Mouse (Mus musculus): ENCODE results near the gene Nhsl1.
A peak's percentile ranks its signal among the peaks of the same experiment; 100 is the strongest.

The Nhsl1 gene

GRCm38 (mm10) chr10:18347231-18347630, 28.4 kb downstream of the Nhsl1 start:
- DNase-seq (ENCODE audit: low spot score) = no peak

GRCm38 (mm10) chr10:18350781-18351180, 32.0 kb downstream of the Nhsl1 start:
- DNase-seq (ENCODE audit: low spot score) = no peak

- DNase-seq (ENCODE audit: low spot score) = no peak
These were observed 34.2 kb downstream of the Nhsl1 start for GRCm38 (mm10) chr10:18352937-18353336.

- no peak for DNase-seq (ENCODE audit: low spot score)
These were observed 35.3 kb downstream of the Nhsl1 start for GRCm38 (mm10) chr10:18354103-18354502.

- no peak for DNase-seq (ENCODE audit: low spot score)
These were observed 37.7 kb downstream of the Nhsl1 start for GRCm38 (mm10) chr10:18356461-18356860.

- DNase-seq (ENCODE audit: low spot score) = no peak
These were observed 38.4 kb downstream of the Nhsl1 start for GRCm38 (mm10) chr10:18357212-18357611.

GRCm38 (mm10) chr10:18358461-18358860, 39.7 kb downstream of the Nhsl1 start:
- no peak for DNase-seq (ENCODE audit: low spot score)

GRCm38 (mm10) chr10:18360175-18360574, 41.4 kb downstream of the Nhsl1 start:
- no peak for DNase-seq (ENCODE audit: low spot score)

GRCm38 (mm10) chr10:18365432-18365831, 46.6 kb downstream of the Nhsl1 start:
- DNase-seq (ENCODE audit: low spot score) = no peak

- DNase-seq (ENCODE audit: low spot score) = no peak
These were observed 47.9 kb downstream of the Nhsl1 start for GRCm38 (mm10) chr10:18366697-18367096.

- DNase-seq (ENCODE audit: low spot score) = no peak
These were observed 49.3 kb downstream of the Nhsl1 start for GRCm38 (mm10) chr10:18368111-18368510.

GRCm38 (mm10) chr10:18370475-18371286, 51.9 kb downstream of the Nhsl1 start:
- DNase-seq (ENCODE audit: low spot score) = no peak

GRCm38 (mm10) chr10:18371866-18372265, 53.1 kb downstream of the Nhsl1 start:
- peak; percentile 58 for DNase-seq (ENCODE audit: low spot score)

GRCm38 (mm10) chr10:18375301-18375700, 56.5 kb downstream of the Nhsl1 start:
- no peak for DNase-seq (ENCODE audit: low spot score)

GRCm38 (mm10) chr10:18384766-18385165, 66.0 kb downstream of the Nhsl1 start:
- no peak for DNase-seq (ENCODE audit: low spot score)

- no peak for DNase-seq (ENCODE audit: low spot score)
These were observed 67.4 kb downstream of the Nhsl1 start for GRCm38 (mm10) chr10:18386224-18386623.

GRCm38 (mm10) chr10:18388784-18389575, 70.2 kb downstream of the Nhsl1 start:
- peak; percentile 64 for DNase-seq (ENCODE audit: low spot score)

- DNase-seq (ENCODE audit: low spot score) = no peak
These were observed 71.2 kb downstream of the Nhsl1 start for GRCm38 (mm10) chr10:18390004-18390403.

GRCm38 (mm10) chr10:18391608-18392007, 72.8 kb downstream of the Nhsl1 start:
- DNase-seq (ENCODE audit: low spot score) = peak; percentile 69

GRCm38 (mm10) chr10:18392268-18392667, 73.5 kb downstream of the Nhsl1 start:
- DNase-seq (ENCODE audit: low spot score) = no peak

GRCm38 (mm10) chr10:18393740-18394139, 75.0 kb downstream of the Nhsl1 start:
- no peak for DNase-seq (ENCODE audit: low spot score)

GRCm38 (mm10) chr10:18394270-18394669, 75.5 kb downstream of the Nhsl1 start:
- DNase-seq (ENCODE audit: low spot score) = no peak

- no peak for DNase-seq (ENCODE audit: low spot score)
These were observed 81.4 kb downstream of the Nhsl1 start for GRCm38 (mm10) chr10:18400089-18400644.
